ENCODE assay signal across 17 mouse cellular contexts in genomic region chr8:122538310-122539076, GRCm38 (mm10). TPM values are rescaled to one million over a fixed set of nuclear protein-coding genes. Genes with fewer than 3 reads are reported as not detected.
DNase-seq lines count a peak whose midpoint lies in the region; ATAC-seq and TF ChIP-seq lines count a peak whose summit lies in the region.
"Had no signal": no experiment of that assay in that cellular context is flagged by ENCODE, and none has a peak within 500 bp of the region (broad histone marks: within the 10 kb centered on the region; RNA-seq: fewer than 3 reads in every experiment).

No protein-coding gene starts in this region.

- peaks cover 32% of the 10 kb centered on the region for H3K4me1 ChIP-seq in heart, embryonic 11.5 days (ENCODE audit: control insufficient read depth, insufficient read depth, low read length)
- H3K4me1 ChIP-seq in lung, postnatal 0 days (ENCODE audit: insufficient read depth, low read depth, low read length): peaks cover 23% of the 10 kb centered on the region; the same call in 1 of the 2 replicates
- peaks cover 66% of the 10 kb centered on the region for H3K4me1 ChIP-seq in liver, embryonic 11.5 days (replicated peaks; ENCODE audit: control insufficient read depth, insufficient read depth, low read length)
- peaks cover 6% of the 10 kb centered on the region for H3K4me1 ChIP-seq in stomach, postnatal 0 days (replicated peaks; ENCODE audit: control insufficient read depth, insufficient read depth)

- no peak overlapping the region for H3K4me3 ChIP-seq in heart, embryonic 11.5 days (ENCODE audit: low read depth, low read length)
- H3K4me3 ChIP-seq in lung, postnatal 0 days (ENCODE audit: low read depth, low read length): no peak overlapping the region
- no peak overlapping the region for H3K4me3 ChIP-seq in liver, embryonic 11.5 days (ENCODE audit: low read depth, low read length)
- no peak overlapping the region for H3K4me3 ChIP-seq in stomach, postnatal 0 days (ENCODE audit: low read depth, low read length)
- H3K4me3 ChIP-seq: forebrain, embryonic 12.5 days; neural tube, embryonic 13.5 days had no signal

- no peak overlapping the region for H3K9ac ChIP-seq in heart, embryonic 11.5 days (ENCODE audit: low read depth, low read length)
- H3K9ac ChIP-seq in lung, postnatal 0 days (replicated peaks; ENCODE audit: low read depth): no peak overlapping the region
- no peak overlapping the region for H3K9ac ChIP-seq in liver, embryonic 11.5 days (ENCODE audit: low read depth, low read length)
- no peak overlapping the region for H3K9ac ChIP-seq in stomach, postnatal 0 days (ENCODE audit: low read length)
- H3K9ac ChIP-seq: forebrain, embryonic 12.5 days; neural tube, embryonic 13.5 days had no signal

- H3K4me2 ChIP-seq in heart, embryonic 11.5 days: no peak overlapping the region
- H3K4me2 ChIP-seq in lung, postnatal 0 days (replicated peaks; ENCODE audit: low read depth, low read length): no peak overlapping the region
- peak overlapping the region; percentile 67 for H3K4me2 ChIP-seq in liver, embryonic 11.5 days
- H3K4me2 ChIP-seq in stomach, postnatal 0 days (replicated peaks; ENCODE audit: low read depth): no peak overlapping the region
- H3K4me2 ChIP-seq: forebrain, embryonic 12.5 days; neural tube, embryonic 13.5 days had no signal

- H3K36me3 ChIP-seq in heart, embryonic 11.5 days (ENCODE audit: control insufficient read depth, insufficient read depth, low read length): peaks cover 3% of the 10 kb centered on the region
- H3K36me3 ChIP-seq in lung, postnatal 0 days (ENCODE audit: insufficient read depth, low read length): no peaks in the 10 kb centered on the region
- peaks cover 13% of the 10 kb centered on the region; the same call in 1 of the 2 replicates for H3K36me3 ChIP-seq in liver, embryonic 11.5 days (ENCODE audit: control insufficient read depth, insufficient read depth, low read length)
- no peaks in the 10 kb centered on the region for H3K36me3 ChIP-seq in stomach, postnatal 0 days (ENCODE audit: control insufficient read depth, insufficient read depth, low read length)
- H3K36me3 ChIP-seq: forebrain, embryonic 12.5 days; neural tube, embryonic 13.5 days had no signal

- H3K27ac ChIP-seq in heart, embryonic 11.5 days (ENCODE audit: low read depth, low read length): peak overlapping the region; percentile 57; the same call in 1 of the 2 replicates
- H3K27ac ChIP-seq in lung, postnatal 0 days (ENCODE audit: low read length): peak overlapping the region; percentile 88
- peak overlapping the region; percentile 90 for H3K27ac ChIP-seq in liver, embryonic 11.5 days (ENCODE audit: low read depth, low read length)
- H3K27ac ChIP-seq in stomach, postnatal 0 days (replicated peaks): 0 out of 2 replicates have a peak overlapping the region, but pooled peaks have one; percentile 82
- H3K27ac ChIP-seq: forebrain, embryonic 12.5 days; neural tube, embryonic 13.5 days had no signal

- no peak for ATAC-seq in heart, embryonic 11.5 days (replicated peaks; ENCODE audit: insufficient number of reproducible peaks, low FRiP score, low TSS enrichment)
- ATAC-seq in lung, postnatal 0 days: no peak
- ATAC-seq in liver, embryonic 11.5 days (replicated peaks; ENCODE audit: low FRiP score): no peak
- ATAC-seq in stomach, postnatal 0 days (ENCODE audit: low FRiP score, low TSS enrichment): no peak
- ATAC-seq: activated CD4-positive, CD25-positive, alpha-beta regulatory T cell, adult 4 months had no signal

- no peak for TF ChIP-seq CTCF in lung, postnatal 0 days (IDR thresholded peaks at IDR 0.05)
- no peak for TF ChIP-seq CTCF in stomach, postnatal 0 days (IDR thresholded peaks at IDR 0.05; ENCODE audit: low read depth)

- H3K9me3 ChIP-seq in heart, embryonic 11.5 days (replicated peaks; ENCODE audit: control insufficient read depth, low read length): no peaks in the 10 kb centered on the region
- H3K9me3 ChIP-seq in lung, postnatal 0 days (ENCODE audit: low read length): no peaks in the 10 kb centered on the region
- H3K9me3 ChIP-seq in liver, embryonic 11.5 days (ENCODE audit: control insufficient read depth, low read length): no peaks in the 10 kb centered on the region
- no peaks in the 10 kb centered on the region for H3K9me3 ChIP-seq in stomach, postnatal 0 days (ENCODE audit: control insufficient read depth, low read length)
- H3K9me3 ChIP-seq: forebrain, embryonic 12.5 days; neural tube, embryonic 13.5 days had no signal

- no peak for TF ChIP-seq EP300 in lung, postnatal 0 days (IDR thresholded peaks at IDR 0.05)
- no peak for TF ChIP-seq EP300 in stomach, postnatal 0 days (optimal IDR thresholded peaks at IDR 0.05)

- 84% methylated on average over 9 of the region's 9 CpGs for WGBS in heart, embryonic 11.5 days (ENCODE audit: insufficient replicate concordance)
- 82% methylated on average over 9 of the region's 9 CpGs for WGBS in lung, postnatal 0 days
- WGBS in liver, embryonic 11.5 days: 77% methylated on average over 9 of the region's 9 CpGs
- WGBS in stomach, postnatal 0 days: 91% methylated on average over 9 of the region's 9 CpGs

- H3K27me3 ChIP-seq in heart, embryonic 11.5 days (ENCODE audit: control insufficient read depth, insufficient read depth, low read length): no peaks in the 10 kb centered on the region
- no peaks in the 10 kb centered on the region for H3K27me3 ChIP-seq in lung, postnatal 0 days (replicated peaks; ENCODE audit: insufficient read depth, low read length)
- no peaks in the 10 kb centered on the region for H3K27me3 ChIP-seq in liver, embryonic 11.5 days (replicated peaks; ENCODE audit: control insufficient read depth, insufficient read depth, low read length)
- no peaks in the 10 kb centered on the region for H3K27me3 ChIP-seq in stomach, postnatal 0 days (ENCODE audit: control insufficient read depth, insufficient read depth, low read length)
- H3K27me3 ChIP-seq: forebrain, embryonic 12.5 days; neural tube, embryonic 13.5 days had no signal

- no peak for DNase-seq in heart, adult 18-20 months
- DNase-seq in lung, postnatal 0 days (ENCODE audit: low spot score): no peak
- no peak for DNase-seq in lung, postnatal 14 days
- no peak for DNase-seq in liver, embryonic 11.5 days (ENCODE audit: low spot score)
- no peak for DNase-seq in stomach, postnatal 0 days (ENCODE audit: low spot score)
- no peak for DNase-seq in frontal cortex, postnatal 25 days (ENCODE audit: low spot score in 2 of 2)
- DNase-seq in frontal cortex, postnatal 14 days (ENCODE audit: low spot score in 2 of 2): no peak
- DNase-seq: B cell, adult 2 months; cerebellum, adult 8-10 months; heart, postnatal 10 days; lung, adult 2 months; midbrain, embryonic 14.5 days; retina, postnatal 1 day had no signal

RNA-seq across cellular contexts. Expression of gene Piezo1, which starts 12.6 kb away (rescaled TPM):
- polyA plus RNA-seq in heart, embryonic 11.5 days (2014; fragmentation: Nextera tagmentation; extraction: Ambion mirVana): 17.4 and 19.4 TPM in 2 replicates
- total RNA-seq in heart, adult 18-20 months (2021): 10 to 100 TPM; 11.4 to 13.3 TPM
- 27.3 and 31.3 TPM in 2 replicates for polyA plus RNA-seq in lung, postnatal 0 days (2015; fragmentation: Nextera tagmentation; extraction: Ambion mirVana)
- 29.7 and 45.8 TPM in 2 replicates for polyA plus RNA-seq in liver, embryonic 11.5 days (2014; fragmentation: Nextera tagmentation; extraction: Ambion mirVana)
- polyA plus RNA-seq in stomach, postnatal 0 days (2015; fragmentation: Nextera tagmentation; extraction: Ambion mirVana): 7.0 and 8.2 TPM in 2 replicates

RNA-seq across cellular contexts. Expression of gene Cdt1, which starts 29.3 kb away (rescaled TPM):
- 29.5 and 30.4 TPM in 2 replicates for polyA plus RNA-seq in heart, embryonic 11.5 days (2014; fragmentation: Nextera tagmentation; extraction: Ambion mirVana)
- 1 to 10 TPM; 2.5 to 2.8 TPM for total RNA-seq in heart, adult 18-20 months (2021)
- polyA plus RNA-seq in lung, postnatal 0 days (2015; fragmentation: Nextera tagmentation; extraction: Ambion mirVana): 7.4 and 7.7 TPM in 2 replicates
- 93.2 and 98.2 TPM in 2 replicates for polyA plus RNA-seq in liver, embryonic 11.5 days (2014; fragmentation: Nextera tagmentation; extraction: Ambion mirVana)
- polyA plus RNA-seq in stomach, postnatal 0 days (2015; fragmentation: Nextera tagmentation; extraction: Ambion mirVana): 11.8 TPM in 2 replicates

RNA-seq across cellular contexts. Expression of gene Aprt, which starts 38.2 kb away (rescaled TPM):
- polyA plus RNA-seq in heart, embryonic 11.5 days (2014; fragmentation: Nextera tagmentation; extraction: Ambion mirVana): 250 and 262 TPM in 2 replicates
- total RNA-seq in heart, adult 18-20 months (2021): 10 to 100 TPM; 40.8 to 42.7 TPM
- 203 and 206 TPM in 2 replicates for polyA plus RNA-seq in lung, postnatal 0 days (2015; fragmentation: Nextera tagmentation; extraction: Ambion mirVana)
- 400 and 425 TPM in 2 replicates for polyA plus RNA-seq in liver, embryonic 11.5 days (2014; fragmentation: Nextera tagmentation; extraction: Ambion mirVana)
- polyA plus RNA-seq in stomach, postnatal 0 days (2015; fragmentation: Nextera tagmentation; extraction: Ambion mirVana): 311 and 314 TPM in 2 replicates
